Mouse (Mus musculus): Measurements from ENCODE around the gene Scaf8.
"Not testable (repeated sequence)": the region's sequence is repeated elsewhere in the genome, so short reads cannot be mapped to it uniquely, and the experiment has no call there.

Scaf8 gene

DNA sequence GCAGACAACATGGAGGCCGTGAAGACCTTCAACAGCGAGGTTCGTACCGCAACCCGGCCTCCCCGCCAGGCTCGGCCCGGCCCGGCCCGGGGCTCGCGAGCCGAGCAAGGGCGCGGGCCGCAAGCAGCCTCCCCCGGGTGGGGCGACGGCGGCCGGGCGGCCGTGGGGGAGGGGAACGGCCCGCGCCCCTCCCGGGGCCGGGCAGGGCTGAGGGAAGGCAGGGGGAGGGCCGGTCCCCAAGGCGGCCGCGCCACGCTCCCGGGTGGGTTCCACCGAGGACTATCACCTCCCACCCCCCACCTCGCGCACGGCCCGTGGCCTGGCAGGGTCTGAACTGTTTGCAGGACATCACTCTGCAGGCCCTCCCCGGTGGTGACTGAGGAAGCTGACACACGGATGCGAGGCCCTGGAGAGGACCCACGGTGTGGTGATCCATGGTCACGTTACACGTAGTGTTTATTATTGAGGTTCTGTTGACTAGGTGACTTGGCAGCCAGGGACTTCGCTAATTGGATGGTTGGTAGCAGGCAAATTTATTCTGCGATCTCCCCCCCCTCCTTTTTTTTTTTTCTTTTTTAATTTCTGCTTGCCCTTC is 705 bp downstream of the Scaf8 start:
- peak; percentile 58 for DNase-seq

GRCm38 (mm10) chr17:3120949-3121348 is 6.2 kb downstream of the Scaf8 start:
- not testable (repeated sequence) for DNase-seq

DNA sequence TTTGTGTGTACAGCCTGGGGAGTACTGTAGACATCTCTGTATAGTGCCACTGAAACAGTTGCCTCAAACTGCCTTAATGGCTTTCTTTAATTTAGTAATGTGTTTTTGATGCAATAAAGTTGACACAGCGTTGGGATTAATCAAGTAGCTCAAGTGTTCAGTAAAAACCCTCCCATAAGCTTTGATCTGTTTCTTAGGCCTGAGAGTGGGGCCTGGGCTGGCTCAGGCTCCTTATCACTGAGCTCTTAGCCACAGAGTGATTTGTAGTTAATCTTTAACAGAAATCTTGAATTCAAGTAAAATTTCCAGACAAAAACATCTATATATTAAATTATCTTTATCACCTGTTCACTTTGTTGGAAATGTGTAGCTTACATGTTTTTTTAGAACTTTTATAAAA is 8.8 kb downstream of the Scaf8 start:
- DNase-seq, result not testable (repeated sequence)

GRCm38 (mm10) chr17:3128716-3129115 is 13.9 kb downstream of the Scaf8 start:
- DNase-seq, result no peak

DNA sequence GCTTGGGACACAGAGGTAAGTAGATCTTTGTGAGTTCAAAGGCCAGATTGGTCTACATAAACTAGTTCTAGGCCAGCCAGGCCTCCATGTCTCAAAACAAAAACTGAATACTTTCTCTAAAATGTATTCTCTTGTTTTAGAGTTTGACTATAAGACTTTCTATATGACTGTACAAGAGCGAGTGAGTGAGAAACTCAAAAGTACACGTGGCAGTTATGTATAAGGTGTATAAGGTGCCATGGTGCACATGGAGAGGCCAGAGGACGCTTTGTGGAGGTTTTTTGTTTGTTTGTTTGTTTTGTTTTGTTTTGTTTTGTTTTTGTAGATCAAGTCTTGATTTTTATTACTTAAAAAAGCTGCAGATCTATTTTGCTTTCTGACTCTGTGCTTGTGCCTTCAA is 15.0 kb downstream of the Scaf8 start:
- no peak for DNase-seq

GRCm38 (mm10) chr17:3135346-3135745 is 20.6 kb downstream of the Scaf8 start:
- DNase-seq, result no peak

DNA sequence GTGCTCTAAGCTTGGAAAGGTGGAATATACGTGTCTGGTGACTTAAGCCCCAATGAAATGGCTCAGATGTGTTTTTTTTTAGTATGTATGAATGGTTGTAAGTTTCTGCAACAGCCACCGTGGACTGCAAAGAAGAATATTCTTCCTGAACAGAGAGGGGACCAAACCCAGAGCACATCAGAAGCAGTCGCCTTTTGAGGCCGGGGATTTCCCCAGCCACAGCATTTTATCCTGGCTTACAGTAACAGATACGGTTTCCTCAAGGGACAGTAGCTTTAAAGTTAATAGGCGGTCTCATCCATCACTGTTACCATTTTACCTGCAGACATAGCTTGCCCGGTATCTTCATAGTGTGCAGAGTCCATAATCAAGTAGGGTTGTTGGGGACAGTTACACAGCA is 21.4 kb downstream of the Scaf8 start:
- DNase-seq, result no peak

- DNase-seq, result no peak
Measured at GRCm38 (mm10) chr17:3138387-3138786, 23.6 kb downstream of the Scaf8 start.

- no peak for DNase-seq
Measured at GRCm38 (mm10) chr17:3140100-3140499, 25.3 kb downstream of the Scaf8 start.

DNA sequence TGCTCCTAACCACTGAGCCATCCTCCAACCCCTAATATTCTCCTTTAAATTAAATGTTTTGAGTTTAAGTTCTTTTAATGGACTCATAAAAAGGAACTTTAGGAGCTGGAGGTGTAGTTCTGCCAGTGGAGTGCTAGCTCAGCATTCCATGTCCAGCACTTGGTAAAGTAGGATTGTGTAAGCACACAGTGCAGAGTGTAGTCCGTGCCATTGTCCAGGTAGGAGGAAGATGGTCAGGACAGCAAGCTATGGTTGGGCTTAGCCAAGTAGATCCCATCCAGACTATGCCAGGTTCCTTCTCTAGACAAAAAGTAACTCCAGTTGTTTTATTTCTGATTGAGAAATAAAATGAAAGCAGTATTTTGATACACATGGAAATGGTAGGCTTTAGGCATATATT is 34.1 kb downstream of the Scaf8 start:
- DNase-seq, result no peak

- no peak for DNase-seq
Measured at GRCm38 (mm10) chr17:3149541-3149940, 34.8 kb downstream of the Scaf8 start.

DNA sequence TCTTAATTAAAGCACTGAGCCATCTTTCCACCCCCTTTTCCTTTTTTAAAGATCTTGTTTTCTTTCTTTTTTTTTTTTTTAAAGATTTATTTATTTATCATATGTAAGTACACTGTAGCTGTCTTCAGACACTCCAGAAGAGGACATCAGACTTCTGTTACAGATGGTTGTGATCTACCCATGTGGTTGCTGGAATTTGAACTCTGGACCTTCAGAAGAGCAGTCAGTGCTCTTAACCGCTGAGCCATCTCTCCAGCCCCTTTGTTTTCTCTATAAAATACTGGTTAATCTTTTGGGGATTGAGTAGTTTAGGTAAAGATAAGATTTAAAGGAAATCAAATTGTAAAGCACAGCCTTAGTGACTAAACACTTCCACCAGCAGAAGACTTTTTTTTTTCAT is 35.9 kb downstream of the Scaf8 start:
- not testable (repeated sequence) for DNase-seq

GRCm38 (mm10) chr17:3151181-3151580 is 36.4 kb downstream of the Scaf8 start:
- no peak for DNase-seq

GRCm38 (mm10) chr17:3156176-3156575 is 41.4 kb downstream of the Scaf8 start:
- DNase-seq, result not testable (repeated sequence)

- no peak for DNase-seq
Measured at GRCm38 (mm10) chr17:3157016-3157415, 42.2 kb downstream of the Scaf8 start.

DNA sequence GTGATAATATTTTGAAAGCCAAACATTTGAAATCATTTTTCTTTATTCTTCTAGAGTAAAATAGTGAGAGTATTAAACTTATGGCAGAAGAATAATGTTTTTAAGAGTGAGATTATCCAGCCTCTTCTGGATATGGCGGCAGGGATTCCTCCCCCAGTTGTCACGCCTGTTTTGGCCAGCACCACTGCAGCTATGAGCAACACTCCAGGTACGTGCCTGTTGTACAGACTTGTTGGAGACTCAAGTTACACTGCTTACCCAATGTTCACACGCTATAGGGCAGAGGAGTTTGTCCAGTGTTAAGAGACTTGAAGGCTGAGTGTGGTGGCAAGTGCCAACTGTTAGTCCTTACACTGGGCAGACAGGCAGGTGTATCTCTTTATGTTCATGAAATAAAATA is 48.1 kb downstream of the Scaf8 start:
- no peak for DNase-seq

DNA sequence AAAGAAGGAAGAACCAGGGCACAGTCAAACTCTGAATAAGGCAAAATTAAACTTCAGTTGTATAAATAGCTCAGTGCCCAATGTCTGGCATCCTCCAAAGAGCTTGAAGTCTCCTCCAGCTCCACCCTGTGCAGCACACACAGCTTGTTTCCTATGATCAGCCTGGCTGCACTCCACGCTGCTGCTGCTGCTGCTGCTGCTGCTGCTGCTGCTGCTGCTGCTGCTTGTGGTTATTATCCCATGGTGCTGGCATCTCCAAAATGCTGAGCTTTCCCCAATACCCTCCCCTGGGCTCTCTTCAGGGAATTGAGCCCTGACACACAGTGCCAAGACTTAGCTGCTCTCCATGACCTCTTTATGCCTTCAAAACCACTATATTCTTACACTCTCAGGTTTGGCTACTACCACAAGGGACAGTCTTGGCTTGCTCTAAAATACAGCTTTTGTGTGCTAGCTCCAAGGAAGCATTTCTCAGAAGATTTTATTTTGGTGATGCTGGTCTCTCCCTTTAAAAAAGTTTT is 65.7 kb downstream of the Scaf8 start:
- not testable (repeated sequence) for DNase-seq

DNA sequence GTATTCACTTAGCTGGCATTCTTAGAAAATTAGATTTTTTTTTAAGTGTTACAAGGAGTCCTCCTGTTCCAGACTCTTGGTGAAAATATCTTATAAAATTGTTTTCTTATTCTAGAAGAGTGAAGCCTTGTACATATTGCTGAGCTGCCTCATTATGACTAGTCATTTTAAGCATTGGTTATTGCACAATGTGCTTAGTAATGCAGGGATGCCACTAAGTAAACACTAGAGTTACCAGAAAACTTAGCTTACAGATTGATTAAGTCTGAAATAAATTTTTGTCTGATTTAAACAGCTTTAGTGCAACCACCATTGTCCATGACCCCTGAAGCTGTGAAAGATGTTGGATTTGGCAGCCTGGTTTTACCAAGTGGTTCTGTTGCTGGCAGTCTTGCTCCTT is 80.7 kb downstream of the Scaf8 start:
- not testable (repeated sequence) for DNase-seq

DNA sequence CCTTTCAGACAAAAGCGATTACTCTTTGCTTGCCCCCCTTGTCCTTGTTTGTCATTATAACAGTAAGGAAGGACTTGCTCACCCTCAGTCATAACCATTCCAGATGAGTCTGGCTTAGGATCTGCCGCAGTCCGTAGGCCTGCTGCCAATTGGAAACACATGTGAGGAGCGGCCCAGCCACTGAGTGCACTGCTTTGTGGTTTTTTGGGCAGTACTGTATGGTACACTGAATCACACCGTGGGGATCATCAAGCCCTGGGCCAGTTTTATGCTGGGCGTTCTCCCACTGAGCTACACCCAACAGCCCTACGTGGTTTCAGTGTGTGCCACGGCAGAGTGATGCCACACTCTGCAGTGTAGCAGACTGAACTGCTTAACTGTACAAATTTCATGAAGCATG is 85.6 kb downstream of the Scaf8 start:
- no peak for DNase-seq

GRCm38 (mm10) chr17:3203916-3204315 is 89.1 kb downstream of the Scaf8 start:
- DNase-seq, result no peak

- no peak for DNase-seq
Measured at GRCm38 (mm10) chr17:3204826-3205405, 90.1 kb downstream of the Scaf8 start.

DNA sequence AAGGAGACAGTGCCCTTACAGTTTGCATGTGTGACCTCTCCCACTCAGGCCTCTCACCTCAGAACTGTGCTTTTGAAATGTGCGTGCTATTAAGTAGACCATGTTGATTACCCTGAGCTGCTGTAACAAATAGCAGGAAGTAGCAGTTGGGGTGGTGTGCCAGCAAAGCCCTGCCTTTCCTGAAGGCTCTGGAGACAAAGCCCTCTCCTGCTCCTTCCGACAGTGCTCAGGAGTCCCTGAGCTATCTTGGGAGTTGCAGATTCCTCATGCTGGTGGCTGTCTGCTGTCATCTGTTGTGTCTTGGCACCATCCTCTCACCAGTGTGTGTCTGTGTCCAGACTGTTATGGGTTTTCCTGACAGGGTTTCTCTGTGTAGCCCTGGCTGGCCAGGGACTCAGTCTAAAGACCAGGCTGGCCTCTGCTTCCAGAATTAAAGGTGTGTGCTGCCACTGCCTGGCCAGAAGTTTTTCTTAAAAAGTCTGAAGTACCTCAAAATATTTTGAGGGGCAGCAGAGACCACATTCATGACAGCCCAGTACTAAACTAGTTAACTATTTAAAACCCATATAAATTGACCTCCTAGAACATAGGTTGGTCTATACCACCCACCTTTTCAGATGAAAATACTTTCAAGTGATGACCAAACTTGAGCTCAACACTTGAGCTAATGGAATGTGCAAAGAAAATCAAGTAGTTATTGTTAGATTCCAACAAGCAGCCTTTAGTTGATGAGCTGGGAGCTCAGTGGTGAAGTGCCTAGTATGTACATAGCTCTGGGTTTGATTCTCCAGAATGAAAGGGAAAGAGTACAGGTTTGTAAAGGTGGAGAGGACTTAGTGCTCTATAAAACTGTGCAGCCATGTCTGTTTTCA is 92.0 kb downstream of the Scaf8 start:
- no peak for DNase-seq

DNA sequence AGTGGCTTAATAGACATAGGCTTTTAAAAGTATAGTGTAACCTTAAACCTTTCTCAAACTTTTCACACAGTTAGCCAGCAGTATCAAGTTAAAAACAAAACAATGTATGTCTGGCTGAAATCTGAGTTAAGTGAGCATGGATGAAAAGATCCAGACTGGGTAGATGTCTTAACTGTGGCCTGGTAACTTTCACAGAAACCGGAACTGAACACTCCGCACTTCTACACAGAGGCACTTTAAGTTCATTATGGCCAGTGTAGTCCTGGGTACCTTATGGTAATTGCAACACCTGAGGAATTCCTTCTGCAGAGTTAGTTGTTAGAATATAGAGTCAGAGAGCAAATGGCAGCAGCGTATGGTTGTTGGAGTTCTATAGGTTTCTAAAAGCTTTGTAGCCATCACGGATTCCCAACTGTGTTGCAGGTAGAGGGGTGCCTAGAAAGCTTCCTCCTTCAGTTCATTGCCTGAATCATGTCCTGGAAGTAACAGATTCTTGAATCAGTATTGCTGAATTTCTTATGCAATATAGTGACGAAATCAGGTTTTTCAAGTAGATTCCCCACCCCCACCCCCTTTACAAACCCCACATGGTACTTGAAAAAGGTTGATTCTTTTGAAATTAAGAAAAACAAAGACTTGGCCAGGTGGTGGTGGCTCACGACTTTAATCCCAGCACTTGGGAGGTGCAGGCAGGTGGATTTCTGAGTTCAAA is 92.9 kb downstream of the Scaf8 start:
- DNase-seq, result no peak
